Mouse (Mus musculus) CD4-positive, CD25-positive, alpha-beta regulatory T cell, adult 4 months (primary cell): ENCODE data around the gene Aif1. TPM values are rescaled to one million over a fixed set of nuclear protein-coding genes. Genes with fewer than 3 reads are reported as not detected.

Source experiments
- ATAC-seq: one replicate; pipeline ENCODE4 v1.8.0; 2017
- polyA plus RNA-seq, 2 experiments: library from polyadenylated mRNA; unstranded; fragments of 100-300 nt; shearing (Covaris generic); gene quantifications; one replicate each; pipeline ENCODE4 v1.2.1; 2017

The Aif1 gene
- polyA plus RNA-seq, 2 experiments from 2014 or later = 1.8 to 3.7 TPM

- ATAC-seq = peak; percentile 26
These were observed 19.2 kb upstream of the Aif1 start for GRCm38 (mm10) chr17:35194844-35195630.

- peak; percentile 59 for ATAC-seq
These were observed 18.3 kb upstream of the Aif1 start, which contains the start of gene Ltb for GRCm38 (mm10) chr17:35193881-35194843. TSS of gene Ltb (plus strand) at chr17:35194439.

GRCm38 (mm10) chr17:35192924-35193323, 17.1 kb upstream of the Aif1 start:
- ATAC-seq = no peak

DNA sequence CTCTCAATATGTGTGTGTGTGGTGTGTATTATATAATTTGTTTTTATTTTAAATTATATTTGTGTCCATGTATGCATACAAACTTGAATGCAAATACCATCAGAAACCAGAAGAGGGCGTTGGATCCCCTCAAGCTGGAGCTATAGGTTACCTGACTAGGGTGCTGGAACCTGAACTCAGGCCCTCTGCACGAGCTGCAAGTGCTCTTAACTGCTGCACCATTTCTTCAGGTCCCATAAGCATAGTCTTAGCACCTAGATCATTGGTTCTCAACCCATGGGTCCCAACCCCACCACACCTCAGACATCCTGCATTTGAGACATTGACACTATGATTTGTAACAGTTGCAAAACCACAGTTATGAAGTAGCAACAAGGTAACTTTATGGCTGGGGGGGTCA, 15.9 kb upstream of the Aif1 start:
- ATAC-seq = no peak

DNA sequence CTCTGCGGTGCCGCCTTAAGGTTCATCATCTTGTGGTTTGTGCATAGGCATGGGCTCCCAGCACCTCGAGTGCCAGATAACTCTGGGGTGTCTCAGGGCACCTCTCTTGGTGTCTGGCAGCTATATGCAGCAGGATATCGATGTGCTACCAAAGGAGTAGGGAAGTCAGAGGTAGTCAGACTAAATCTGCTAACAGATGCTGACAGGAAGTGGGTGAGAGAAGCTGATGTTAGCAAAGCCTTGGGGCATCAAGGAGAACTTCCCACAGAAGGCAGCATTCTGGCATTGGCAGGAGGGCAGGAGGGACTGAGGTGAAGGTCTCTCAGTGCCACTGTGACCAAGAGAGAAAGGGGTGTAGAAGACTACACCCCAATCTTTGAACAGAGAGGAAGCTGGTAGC, 14.2 kb upstream of the Aif1 start:
- peak; percentile 66 for ATAC-seq

DNA sequence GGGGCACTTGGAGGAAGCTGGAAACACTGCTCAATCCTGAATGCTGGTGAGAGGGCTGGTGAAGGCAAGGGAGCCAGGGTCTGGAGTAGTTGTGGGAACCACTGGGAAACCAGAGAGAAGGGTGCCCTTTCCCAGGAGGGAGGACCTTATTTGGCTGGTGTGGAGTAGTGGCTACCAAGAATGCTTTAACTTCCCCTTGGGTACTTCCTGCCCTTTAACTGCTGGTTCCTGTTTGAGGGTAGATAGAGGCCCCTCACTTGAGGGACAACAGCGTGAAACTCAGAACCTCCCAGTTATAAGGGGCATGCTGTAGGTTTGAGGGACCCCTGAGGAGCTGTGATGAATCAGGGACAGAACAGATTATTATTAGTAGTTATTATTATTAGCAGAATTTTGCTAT, 13.3 kb upstream of the Aif1 start:
- no peak for ATAC-seq

DNA sequence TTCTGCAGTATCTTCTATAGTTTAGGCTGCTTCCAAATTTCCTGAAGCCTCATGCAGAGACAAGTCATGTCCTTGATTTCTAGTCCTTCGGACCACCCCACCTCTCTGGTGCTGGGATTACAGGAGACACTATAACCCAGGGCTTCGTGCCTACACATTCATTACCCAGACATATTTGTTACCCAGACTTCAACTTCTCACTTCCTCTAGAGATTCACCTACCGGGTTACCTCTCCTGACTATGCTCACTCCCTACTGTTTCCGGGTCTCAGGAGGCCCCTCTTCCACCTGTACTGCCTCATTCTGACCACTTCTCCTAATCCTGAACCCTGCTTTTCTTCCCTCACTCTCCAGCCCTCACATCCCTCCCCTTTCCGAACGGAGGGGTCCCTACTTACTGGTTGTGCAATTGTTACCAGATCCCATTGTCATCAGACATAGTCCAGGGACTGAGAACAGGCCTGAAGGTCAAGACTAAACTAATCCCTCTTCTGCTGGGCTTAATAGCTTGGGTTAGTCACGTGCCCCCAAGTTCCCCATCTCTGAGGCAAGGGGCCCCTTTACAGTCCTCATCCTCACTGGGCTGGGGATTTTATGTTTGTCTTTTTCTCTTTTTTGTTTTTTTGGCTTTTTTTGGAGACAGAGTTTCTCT, 12.2 kb upstream of the Aif1 start, which contains the start of gene Lst1:
TSS of gene Lst1 (minus strand) at position 481 of the 652 bp plus-strand sequence.
- no peak for ATAC-seq

DNA sequence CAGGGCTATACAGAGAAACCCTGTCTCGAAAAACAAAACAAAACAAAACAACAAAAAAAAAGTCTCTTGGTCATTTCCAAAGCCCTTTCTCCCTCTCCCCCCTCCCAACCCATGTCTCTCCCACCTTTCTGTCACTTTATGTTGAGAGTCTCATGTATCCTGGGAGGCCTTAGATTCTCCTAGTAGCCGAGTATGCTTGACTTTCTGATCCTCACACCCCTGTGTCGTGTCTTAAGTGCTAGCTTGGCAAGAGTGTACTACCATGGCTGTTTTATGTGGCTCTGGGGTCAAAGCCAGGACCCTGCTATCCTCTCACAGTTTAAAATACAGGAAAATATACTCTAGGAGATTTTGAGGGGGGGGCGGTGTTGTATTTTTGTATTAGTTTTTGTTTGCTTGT, 11.5 kb upstream of the Aif1 start:
- ATAC-seq = no peak

- peak; percentile 39 for ATAC-seq
These were observed 10.8 kb upstream of the Aif1 start for GRCm38 (mm10) chr17:35186681-35187080.

GRCm38 (mm10) chr17:35185639-35186611, 10.1 kb upstream of the Aif1 start:
- ATAC-seq = peak; percentile 50

GRCm38 (mm10) chr17:35180093-35180492, 4.2 kb upstream of the Aif1 start:
- peak; percentile 76 for ATAC-seq

DNA sequence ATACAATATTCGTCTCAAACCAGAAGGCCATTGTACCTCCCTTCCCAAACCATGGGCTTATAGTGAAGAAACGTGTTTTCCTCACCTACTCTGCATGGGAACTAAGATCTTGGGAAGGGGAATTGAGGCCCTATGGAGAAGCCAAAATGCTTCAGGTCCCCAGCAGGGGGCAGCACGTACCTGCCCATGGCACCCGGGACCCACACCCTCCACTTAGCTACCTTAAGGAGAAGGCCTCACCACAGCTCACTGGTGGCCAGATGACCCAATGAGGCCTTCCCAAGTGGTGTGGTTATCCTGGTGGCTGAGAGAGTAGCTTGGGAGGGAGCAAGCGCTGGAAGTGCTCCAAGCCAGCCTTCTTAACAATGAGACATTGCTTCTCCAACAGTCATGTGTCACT, 2.7 kb upstream of the Aif1 start:
- ATAC-seq = peak; percentile 48

DNA sequence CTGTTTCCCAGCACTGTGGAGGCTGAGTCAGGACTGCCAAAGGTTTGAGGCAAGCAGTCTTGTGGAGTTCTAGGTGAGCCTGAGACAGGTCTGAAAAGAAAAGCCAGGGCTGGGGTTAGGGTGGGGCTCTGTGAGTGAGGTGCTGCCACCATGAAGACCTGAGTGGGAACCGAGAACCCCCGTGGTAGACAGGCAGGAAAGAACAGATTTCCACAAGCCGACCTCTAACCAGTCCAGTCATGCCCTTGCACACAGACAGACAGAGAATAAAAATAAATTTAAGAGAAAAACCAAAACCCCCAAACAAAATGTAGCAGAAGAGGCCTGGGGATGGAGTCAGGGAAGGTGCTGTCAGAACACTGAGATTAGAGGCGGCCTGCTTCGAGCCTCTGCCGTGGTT, 486 bp downstream of the Aif1 start:
- no peak for ATAC-seq

DNA sequence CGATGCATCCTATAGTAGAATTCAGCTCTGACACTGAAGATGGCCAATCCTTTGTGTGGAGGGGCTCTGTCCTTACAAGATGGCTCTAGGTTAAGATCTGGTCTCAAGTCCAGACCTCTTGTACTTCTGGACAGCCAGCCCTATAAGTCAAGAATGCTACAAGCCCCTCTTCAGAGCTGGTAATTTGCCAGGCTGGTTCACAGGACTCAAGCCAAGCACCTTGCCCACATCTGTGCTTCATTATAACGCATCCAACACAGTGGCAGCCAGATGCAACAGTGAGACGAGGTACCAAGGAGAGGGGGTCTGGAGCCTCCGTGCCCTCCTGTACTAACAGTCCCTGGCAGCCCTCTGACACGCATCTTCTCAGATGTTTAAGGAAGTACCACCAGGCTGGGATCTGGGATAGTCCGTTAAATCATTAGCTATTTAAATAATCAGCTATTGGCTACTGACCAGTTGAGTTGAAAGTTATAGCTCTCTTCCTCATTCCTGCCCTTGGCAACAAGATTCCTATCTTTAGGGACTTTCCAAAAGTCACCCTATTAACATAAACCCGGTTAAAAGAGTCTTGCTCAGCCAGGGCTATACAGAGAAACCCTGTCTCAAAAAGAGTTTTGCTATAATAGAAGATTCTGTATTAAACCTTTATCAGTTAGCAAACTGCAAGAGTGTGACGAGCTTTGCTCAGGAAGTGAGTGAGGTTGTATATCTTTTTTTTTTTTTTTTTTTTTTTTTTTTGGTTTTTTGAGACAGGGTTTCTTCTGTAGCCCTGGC, 1.5 kb downstream of the Aif1 start:
- ATAC-seq = peak; percentile 67

- ATAC-seq = peak; percentile 75
These were observed 2.5 kb downstream of the Aif1 start for GRCm38 (mm10) chr17:35173329-35173728.

- ATAC-seq = peak; percentile 48
These were observed 3.2 kb downstream of the Aif1 start for GRCm38 (mm10) chr17:35172445-35173234.

DNA sequence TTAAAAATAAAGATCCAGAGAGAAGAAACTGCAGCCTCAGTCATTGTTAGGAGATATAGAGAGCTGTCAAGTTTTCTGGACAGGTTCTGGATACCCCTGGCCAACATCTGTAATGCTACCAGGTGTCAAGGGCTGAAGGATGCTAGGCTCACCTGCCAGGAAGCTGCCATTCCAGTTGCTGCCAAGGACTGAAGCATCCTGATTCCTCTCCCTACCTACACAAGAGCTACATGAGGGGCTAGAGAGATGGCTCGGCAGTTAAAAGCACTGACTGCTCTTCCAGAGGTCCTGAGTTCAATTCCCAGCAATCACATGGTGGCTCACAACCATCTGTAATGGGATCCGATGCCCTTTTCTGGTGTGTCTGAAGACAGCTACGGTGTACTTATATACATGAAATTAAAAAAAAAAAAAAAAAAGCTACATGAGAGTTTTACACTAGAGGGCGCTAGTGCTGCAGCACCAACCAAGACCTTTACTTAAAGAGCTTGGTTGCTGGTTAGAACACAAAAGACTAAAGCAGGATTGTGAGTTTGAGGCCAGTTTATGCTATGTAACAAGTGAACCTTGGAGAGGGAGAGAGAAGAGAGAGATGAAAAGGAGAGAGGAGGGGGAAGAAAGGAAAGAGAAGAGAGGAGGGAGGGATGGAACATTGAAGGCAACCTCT, 7.2 kb downstream of the Aif1 start:
- no peak for ATAC-seq

GRCm38 (mm10) chr17:35167794-35168193, 8.1 kb downstream of the Aif1 start:
- ATAC-seq = no peak

DNA sequence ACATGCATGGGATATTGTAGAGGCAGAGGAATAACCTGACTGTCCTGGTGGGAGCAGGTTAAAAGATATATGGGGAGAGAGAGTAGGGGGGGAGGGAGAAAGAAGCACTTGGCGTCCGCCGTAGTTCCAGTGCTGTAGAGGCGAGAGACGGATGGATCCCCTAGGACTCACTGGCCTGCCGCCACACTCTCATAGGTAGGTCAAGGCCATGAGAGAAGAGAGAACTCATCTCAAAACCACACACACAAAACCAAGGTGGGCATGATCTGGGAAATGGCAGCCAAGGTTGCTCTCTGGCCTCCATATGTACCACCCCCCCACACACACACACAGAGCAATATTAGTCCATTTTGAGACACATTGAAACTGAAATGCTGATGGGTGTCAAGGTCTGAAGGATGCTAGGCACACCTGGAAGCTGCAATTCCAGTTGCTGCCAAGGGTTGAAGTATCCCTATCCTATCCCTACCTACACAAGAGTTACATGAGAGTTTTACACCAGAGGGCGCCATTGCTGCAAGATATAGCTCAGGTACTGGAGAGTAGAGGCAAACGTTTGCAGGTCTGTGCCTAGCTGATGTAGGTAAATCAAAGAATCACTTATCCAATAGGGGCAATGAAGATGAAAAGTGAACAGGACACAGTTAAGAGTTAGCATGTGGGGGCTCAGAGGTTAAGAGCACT, 9.4 kb downstream of the Aif1 start:
- no peak for ATAC-seq
